Mouse (Mus musculus) midbrain, embryonic 14.5 days (tissue): ENCODE data around the gene Mast3. TPM values are rescaled to one million over a fixed set of nuclear protein-coding genes. Genes with fewer than 3 reads are reported as not detected.

ENCODE experiments used
- ATAC-seq: fragments of 200-750 bp; cut with Nextera tagmentation; 2 replicates; pipeline ENCODE4 v1.8.0; 2017; ENCODE audit warnings: moderate number of reproducible peaks, moderate library complexity; ENCODE audit not compliant: low FRiP score, low TSS enrichment
- DNase-seq: peaks from one replicate; pipeline ENCODE4 v3.0.0-alpha.2; 2015
- H3K27ac ChIP-seq: fragments of 300-500 bp; sonication (generic); replicated peaks from 2 replicates; pipeline ENCODE4 v1.5.1; 2014; ENCODE audit warnings: mild to moderate bottlenecking, low read depth, low read length, moderate library complexity
- H3K27me3 ChIP-seq: fragments of 300-500 bp; sonication (generic); 2 replicates; pipeline ENCODE4 v1.6.1; 2014; ENCODE audit warnings: low read length, control low read depth, mixed read lengths; ENCODE audit not compliant: control insufficient read depth, insufficient read depth
- H3K36me3 ChIP-seq: fragments of 300-500 bp; sonication (generic); 2 replicates; pipeline ENCODE4 v1.6.1; 2014; ENCODE audit warnings: low read length, control low read depth; ENCODE audit not compliant: control insufficient read depth, insufficient read depth
- H3K4me1 ChIP-seq: fragments of 300-500 bp; sonication (generic); 2 replicates; pipeline ENCODE4 v1.6.1; 2014; ENCODE audit warnings: mild to moderate bottlenecking, antibody characterized with exemption, low read length, control low read depth; ENCODE audit not compliant: control insufficient read depth, insufficient read depth
- H3K4me2 ChIP-seq: fragments of 300-500 bp; sonication (generic); 2 replicates; pipeline ENCODE4 v1.6.1; 2014; ENCODE audit warnings: mild to moderate bottlenecking, low read length, moderate library complexity
- H3K4me3 ChIP-seq: fragments of 300-500 bp; sonication (generic); replicated peaks from 2 replicates; pipeline ENCODE4 v1.5.1; 2014; ENCODE audit warnings: low read depth, low read length
- H3K9ac ChIP-seq: fragments of 300-500 bp; sonication (generic); replicated peaks from 2 replicates; pipeline ENCODE4 v1.6.1; 2014; ENCODE audit warnings: mild to moderate bottlenecking, low read length, moderate library complexity
- H3K9me3 ChIP-seq: fragments of 300-500 bp; sonication (generic); 2 replicates; pipeline ENCODE4 v1.6.1; 2016; ENCODE audit warnings: low read length, control low read depth, mixed read lengths; ENCODE audit not compliant: control insufficient read depth
- WGBS: fragments of 180-500 bp; shearing (Covaris S2); extraction: QIAGEN DNeasy Blood & Tissue Kit; methylation state at CpG from one replicate; pipeline ENCODE4 v1.1.7; 2014; 5-methylcytosine and 5-hydroxymethylcytosine counted together
- polyA plus RNA-seq: library from polyadenylated mRNA; unstranded; fragments of >200 nt; fragmentation: Nextera tagmentation; extraction: Ambion mirVana; gene quantifications from 2 replicates; pipeline ENCODE4 v1.2.1, GENCODE M21; 2014

Mast3 gene
- polyA plus RNA-seq, 1 experiment from 2014 or later = 24.3 TPM

GRCm38 (mm10) chr8:70772075-70772474 is 32.8 kb downstream of the Mast3 start:
- Histone ChIP-seq H3K27me3 (0 out of 2 replicates have a peak, but pooled peaks cover 2% of the 10 kb centered on the region), H3K36me3 (peaks cover 71% of the 10 kb centered on the region), H3K4me2 (no peak overlapping the region), H3K4me3 (no peak overlapping the region), H3K9me3 (no peaks in the 10 kb centered on the region), H3K4me1 (peaks cover 15% of the 10 kb centered on the region), H3K9ac (0 out of 2 replicates have a peak overlapping the region, but pooled peaks have one; percentile 9), H3K27ac (no peak overlapping the region)
- WGBS = 94% methylated on average over 13 of the region's 13 CpGs
- ATAC-seq (no peak), DNase-seq (no peak)

GRCm38 (mm10) chr8:70771217-70771616 is 33.6 kb downstream of the Mast3 start:
- H3K4me1 ChIP-seq = peaks cover 22% of the 10 kb centered on the region
- whole genome bisulfite sequencing = 94% methylated on average over 7 of the region's 7 CpGs

GRCm38 (mm10) chr8:70770748-70771147 is 34.1 kb downstream of the Mast3 start:
- no peak overlapping the region for H3K27ac ChIP-seq
- peaks cover 12% of the 10 kb centered on the region; the same call in 1 of the 2 replicates for H3K27me3 ChIP-seq
- DNase-seq (no peak), ATAC-seq (no peak)
- H3K4me1 ChIP-seq = peaks cover 24% of the 10 kb centered on the region
- H3K9me3 ChIP-seq = no peaks in the 10 kb centered on the region
- peaks cover 71% of the 10 kb centered on the region for H3K36me3 ChIP-seq
- H3K4me3 ChIP-seq = no peak overlapping the region
- no peak overlapping the region for H3K4me2 ChIP-seq
- 93% methylated on average over 13 of the region's 13 CpGs for WGBS
- H3K9ac ChIP-seq = no peak overlapping the region

More at GRCm38 (mm10) chr8:70771217-70771616, 33.6 kb downstream of the Mast3 start:
- H3K36me3 ChIP-seq = peaks cover 71% of the 10 kb centered on the region
- DNase-seq = no peak
- no peak overlapping the region for H3K27ac ChIP-seq
- H3K27me3 ChIP-seq = peaks cover 9% of the 10 kb centered on the region; the same call in 1 of the 2 replicates
- no peak overlapping the region for H3K9ac ChIP-seq
- no peak for ATAC-seq
- no peak overlapping the region for H3K4me3 ChIP-seq
- H3K9me3 ChIP-seq = no peaks in the 10 kb centered on the region
- H3K4me2 ChIP-seq = no peak overlapping the region

- H3K9me3 ChIP-seq = no peaks in the 10 kb centered on the region
- H3K27ac ChIP-seq = no peak overlapping the region
Observed at GRCm38 (mm10) chr8:70769858-70770257, 35.0 kb downstream of the Mast3 start.

GRCm38 (mm10) chr8:70769359-70769758 is 35.5 kb downstream of the Mast3 start:
- no peaks in the 10 kb centered on the region for H3K9me3 ChIP-seq
- no peak overlapping the region for H3K9ac ChIP-seq
- WGBS = 7% methylated on average over 26 of the region's 26 CpGs
- peaks cover 12% of the 10 kb centered on the region; the same call in 1 of the 2 replicates for H3K27me3 ChIP-seq
- peaks cover 12% of the 10 kb centered on the region; the same call in 1 of the 2 replicates for H3K4me1 ChIP-seq
- no peak overlapping the region for H3K4me2 ChIP-seq
- peak; percentile 78 for ATAC-seq
- no peak overlapping the region for H3K4me3 ChIP-seq
- H3K36me3 ChIP-seq = peaks cover 66% of the 10 kb centered on the region
- DNase-seq = peak; percentile 98
- no peak overlapping the region for H3K27ac ChIP-seq

More at GRCm38 (mm10) chr8:70769858-70770257, 35.0 kb downstream of the Mast3 start:
- ATAC-seq (no peak), DNase-seq (no peak)
- Histone ChIP-seq H3K4me1 (peaks cover 16% of the 10 kb centered on the region), H3K4me2 (no peak overlapping the region), H3K36me3 (peaks cover 71% of the 10 kb centered on the region), H3K9ac (no peak overlapping the region), H3K4me3 (no peak overlapping the region), H3K27me3 (peaks cover 12% of the 10 kb centered on the region; the same call in 1 of the 2 replicates)
- 72% methylated on average over 12 of the region's 12 CpGs for WGBS

- 83% methylated on average over 16 of the region's 16 CpGs for WGBS
- H3K27ac ChIP-seq = no peak overlapping the region
- H3K27me3 ChIP-seq = peaks cover 12% of the 10 kb centered on the region; the same call in 1 of the 2 replicates
- peaks cover 12% of the 10 kb centered on the region; the same call in 1 of the 2 replicates for H3K4me1 ChIP-seq
- peaks cover 65% of the 10 kb centered on the region for H3K36me3 ChIP-seq
- ATAC-seq = peak; percentile 15; the same call in 1 of the 2 replicates
- H3K9ac ChIP-seq = no peak overlapping the region
- DNase-seq = no peak
- H3K9me3 ChIP-seq = no peaks in the 10 kb centered on the region
- H3K4me2 ChIP-seq = no peak overlapping the region
- H3K4me3 ChIP-seq = no peak overlapping the region
Observed at GRCm38 (mm10) chr8:70768956-70769355, 35.9 kb downstream of the Mast3 start.

- 94% methylated on average over 32 of the region's 32 CpGs for WGBS
- DNase-seq = no peak
- Histone ChIP-seq H3K9me3 (no peaks in the 10 kb centered on the region), H3K4me3 (no peak overlapping the region), H3K4me1 (peaks cover 12% of the 10 kb centered on the region; the same call in 1 of the 2 replicates), H3K9ac (no peak overlapping the region), H3K4me2 (no peak overlapping the region), H3K27ac (no peak overlapping the region), H3K36me3 (peaks cover 60% of the 10 kb centered on the region), H3K27me3 (peaks cover 12% of the 10 kb centered on the region; the same call in 1 of the 2 replicates)
- ATAC-seq = no peak
Observed at GRCm38 (mm10) chr8:70768231-70768776, 36.5 kb downstream of the Mast3 start.

- WGBS = 87% methylated on average over 6 of the region's 6 CpGs
- Histone ChIP-seq H3K9ac (no peak overlapping the region), H3K4me1 (peaks cover 12% of the 10 kb centered on the region; the same call in 1 of the 2 replicates), H3K27me3 (peaks cover 12% of the 10 kb centered on the region; the same call in 1 of the 2 replicates), H3K9me3 (no peaks in the 10 kb centered on the region), H3K27ac (no peak overlapping the region), H3K4me3 (no peak overlapping the region), H3K36me3 (peaks cover 54% of the 10 kb centered on the region), H3K4me2 (no peak overlapping the region)
- ATAC-seq (no peak), DNase-seq (no peak)
Observed at GRCm38 (mm10) chr8:70767503-70767902, 37.4 kb downstream of the Mast3 start.
